Mouse (Mus musculus) heart, adult 2 months (tissue): ENCODE data around the gene Atxn7l1. TPM values are rescaled to one million over a fixed set of nuclear protein-coding genes. Genes with fewer than 3 reads are reported as not detected.
A peak's percentile ranks its signal among the peaks of the same experiment; 100 is the strongest.

Experiments used
- DNase-seq, 2 experiments: peaks; one replicate each; pipeline ENCODE4 v3.0.0; 2021
- H3K27ac ChIP-seq: fragments of 200-600 bp; 2 replicates; pipeline ENCODE4 v1.8.1; 2022
- H3K27me3 ChIP-seq: fragments of 200-500 bp; 2 replicates; pipeline ENCODE4 v1.6.1; 2012; ENCODE audit warnings: mild to moderate bottlenecking, low read length, inconsistent platforms, mixed read lengths; ENCODE audit not compliant: control insufficient read depth, insufficient read depth
- H3K36me3 ChIP-seq: fragments of 200-500 bp; 2 replicates; pipeline ENCODE4 v1.6.1; 2012; ENCODE audit warnings: low read length, inconsistent platforms; ENCODE audit not compliant: control insufficient read depth, insufficient read depth
- H3K4me1 ChIP-seq: fragments of 200-500 bp; 2 replicates; pipeline ENCODE4 v1.6.1; 2011; ENCODE audit warnings: low read length; ENCODE audit not compliant: control insufficient read depth, insufficient read depth
- H3K4me3 ChIP-seq: fragments of 200-600 bp; 2 replicates; pipeline ENCODE4 v1.8.1; 2022
- H3K79me2 ChIP-seq: fragments of 200-500 bp; replicated peaks from 2 replicates; pipeline ENCODE4 v1.6.1; 2012; ENCODE audit warnings: mild to moderate bottlenecking, inconsistent platforms, low read length, moderate library complexity, mixed read lengths; ENCODE audit not compliant: control insufficient read depth, insufficient read depth
- H3K9ac ChIP-seq: fragments of 200-500 bp; 2 replicates; pipeline ENCODE4 v1.6.1; 2012; ENCODE audit warnings: low read depth, mild to moderate bottlenecking, control low read depth, inconsistent platforms, low read length, mixed read lengths
- CTCF ChIP-seq: fragments of 200-600 bp; IDR thresholded peaks from 2 replicates; pipeline ENCODE4 v1.8.1; 2022; ENCODE audit warnings: antibody characterized with exemption, mild to moderate bottlenecking, moderate library complexity
- EP300 ChIP-seq: fragments of 200-500 bp; IDR thresholded peaks from 2 replicates; pipeline ENCODE4 v1.6.1; 2011; ENCODE audit warnings: low read depth, low read length, control low read depth; ENCODE audit not compliant: insufficient read depth
- POLR2A ChIP-seq: fragments of 200-500 bp; IDR thresholded peaks from 2 replicates; pipeline ENCODE4 v1.6.1; 2011; ENCODE audit warnings: mild to moderate bottlenecking, low read depth, low read length, control low read depth; ENCODE audit not compliant: insufficient read depth
- WGBS: fragments of 180-500 bp; shearing (Covaris S2); methylation state at CpG from one replicate; pipeline ENCODE4 v1.1.7; 2018; 5-methylcytosine and 5-hydroxymethylcytosine counted together
- intact Hi-C: fragments of 180-260 bp; cut with DNase I; formaldehyde crosslinking; loops from one replicate; pipeline ENCODE4 v1.15.1; 2025
- polyA plus RNA-seq: library from polyadenylated mRNA; depleted of rRNA; stranded (reverse); fragments of >200 nt; gene quantifications from 2 replicates; pipeline ENCODE4 v1.2.3, GENCODE M21; 2012
- total RNA-seq, 2 experiments: library from RNA; stranded (reverse); gene quantifications; 2 replicates each; pipeline ENCODE4 v1.2.3; 2021

Gene Atxn7l1
- total and polyA plus RNA-seq, 3 experiments: 18.8 to 21.6 (median 19.0) TPM

GRCm38 (mm10) chr12:33279159-33279558, 131.7 kb downstream of the Atxn7l1 start:
- no peak for TF ChIP-seq EP300
- no peak for TF ChIP-seq POLR2A
- TF ChIP-seq CTCF: no peak
- intact Hi-C loops: no loop called here

GRCm38 (mm10) chr12:33280805-33281204, 133.3 kb downstream of the Atxn7l1 start:
- H3K27ac ChIP-seq: no peak overlapping the region
- no peak overlapping the region for H3K9ac ChIP-seq
- H3K36me3 ChIP-seq: no peaks in the 10 kb centered on the region
- intact Hi-C loops: loop anchor here (1.0 to 5.0 kb wide), 2 partner anchors 53 to 254 kb away; no protein-coding TSS in a partner anchor
- peak; percentile 80 for TF ChIP-seq EP300
- no peak for TF ChIP-seq POLR2A
- TF ChIP-seq CTCF: no peak; the same call in none of the 2 replicates
- H3K27me3 ChIP-seq: no peaks in the 10 kb centered on the region
- WGBS: 34% methylated on average over 2 of the region's 2 CpGs
- no peaks in the 10 kb centered on the region for H3K79me2 ChIP-seq
- peak; percentile 53 to 81 for DNase-seq
- H3K4me3 ChIP-seq: no peak overlapping the region
- no peaks in the 10 kb centered on the region for H3K4me1 ChIP-seq

More at GRCm38 (mm10) chr12:33279159-33279558, 131.7 kb downstream of the Atxn7l1 start:
- no peaks in the 10 kb centered on the region for H3K27me3 ChIP-seq
- no peaks in the 10 kb centered on the region for H3K79me2 ChIP-seq
- DNase-seq: no peak
- H3K4me1 ChIP-seq: no peaks in the 10 kb centered on the region
- WGBS: 70% methylated on average over 2 of the region's 2 CpGs
- no peak overlapping the region for H3K4me3 ChIP-seq
- no peak overlapping the region for H3K27ac ChIP-seq
- H3K36me3 ChIP-seq: no peaks in the 10 kb centered on the region
- H3K9ac ChIP-seq: no peak overlapping the region

- 65% methylated on average over 8 of the region's 8 CpGs for WGBS
- Histone ChIP-seq H3K9ac (no peak overlapping the region), H3K27ac (no peak overlapping the region), H3K4me1 (peaks cover 1% of the 10 kb centered on the region; the same call in 1 of the 2 replicates), H3K79me2 (no peaks in the 10 kb centered on the region), H3K36me3 (no peaks in the 10 kb centered on the region), H3K4me3 (no peak overlapping the region), H3K27me3 (no peaks in the 10 kb centered on the region)
- TF ChIP-seq POLR2A (no peak), EP300 (no peak), CTCF (no peak)
- no peak for DNase-seq
- intact Hi-C loops: loop anchor here (2.0 to 5.0 kb wide), 2 partner anchors 16 to 257 kb away; no protein-coding TSS in a partner anchor
These were observed 136.9 kb downstream of the Atxn7l1 start for GRCm38 (mm10) chr12:33284344-33284936.

GRCm38 (mm10) chr12:33285354-33285753, 137.9 kb downstream of the Atxn7l1 start:
- WGBS: 58% methylated on average over 4 of the region's 4 CpGs
- no peak overlapping the region for H3K9ac ChIP-seq
- intact Hi-C loops: loop anchor here (2.0 kb wide), 1 partner anchor 15 kb away; no protein-coding TSS in a partner anchor
- TF ChIP-seq EP300 (no peak), CTCF (no peak), POLR2A (no peak)
- no peak overlapping the region for H3K27ac ChIP-seq
- H3K4me1 ChIP-seq: peaks cover 1% of the 10 kb centered on the region; the same call in 1 of the 2 replicates
- no peaks in the 10 kb centered on the region for H3K27me3 ChIP-seq
- no peaks in the 10 kb centered on the region for H3K79me2 ChIP-seq
- no peaks in the 10 kb centered on the region for H3K36me3 ChIP-seq
- DNase-seq: no peak
- H3K4me3 ChIP-seq: no peak overlapping the region

GRCm38 (mm10) chr12:33285933-33286649, 138.6 kb downstream of the Atxn7l1 start:
- Histone ChIP-seq H3K27me3 (no peaks in the 10 kb centered on the region), H3K4me3 (no peak overlapping the region), H3K79me2 (no peaks in the 10 kb centered on the region), H3K9ac (no peak overlapping the region), H3K27ac (no peak overlapping the region), H3K4me1 (peaks cover 1% of the 10 kb centered on the region; the same call in 1 of the 2 replicates), H3K36me3 (no peaks in the 10 kb centered on the region)
- DNase-seq: peak; percentile 52 to 57
- TF ChIP-seq EP300 (no peak), CTCF (no peak), POLR2A (no peak)
- WGBS: 63% methylated on average over 9 of the region's 9 CpGs
- intact Hi-C loops: loop anchor here (2.0 kb wide), 1 partner anchor 15 kb away; no protein-coding TSS in a partner anchor

GRCm38 (mm10) chr12:33287686-33288085, 140.2 kb downstream of the Atxn7l1 start:
- no peaks in the 10 kb centered on the region for H3K79me2 ChIP-seq
- 60% methylated on average over 3 of the region's 3 CpGs for WGBS
- intact Hi-C loops: no loop called here

More at GRCm38 (mm10) chr12:33287686-33288085, 140.2 kb downstream of the Atxn7l1 start:
- no peaks in the 10 kb centered on the region for H3K27me3 ChIP-seq
- no peak for DNase-seq
- peaks cover 1% of the 10 kb centered on the region; the same call in 1 of the 2 replicates for H3K4me1 ChIP-seq
- H3K36me3 ChIP-seq: no peaks in the 10 kb centered on the region
- H3K4me3 ChIP-seq: no peak overlapping the region
- no peak overlapping the region for H3K9ac ChIP-seq
- H3K27ac ChIP-seq: no peak overlapping the region
- TF ChIP-seq EP300: no peak
- no peak for TF ChIP-seq POLR2A
- no peak for TF ChIP-seq CTCF
